In genomic region chr1:56887524-56887923, GRCm38 (mm10) we compare ENCODE assay signal across 31 mouse cellular contexts.
"Had no signal": no experiment of that assay in that cellular context is flagged by ENCODE, and none has a peak within 500 bp of the region (broad histone marks: within the 10 kb centered on the region; RNA-seq: fewer than 3 reads in every experiment).

No protein-coding gene starts in this region.

- H3K4me3 ChIP-seq: left cerebral cortex, adult 2 months; limb, embryonic 10.5 days; limb, embryonic 12.5 days; limb, embryonic 13.5 days; limb, embryonic 15.5 days; liver, embryonic 12.5 days; liver, embryonic 13.5 days; liver, embryonic 15.5 days; lung, embryonic 15.5 days; megakaryocyte, embryonic 14.5 days; midbrain, embryonic 10.5 days; midbrain, embryonic 12.5 days; midbrain, embryonic 13.5 days; midbrain, embryonic 15.5 days; myocyte; neural tube, embryonic 12.5 days had no signal

- H3K4me1 ChIP-seq: limb, embryonic 13.5 days; limb, embryonic 15.5 days; liver, embryonic 12.5 days; liver, embryonic 13.5 days; liver, embryonic 15.5 days; lung, embryonic 15.5 days; megakaryocyte, embryonic 14.5 days; midbrain, embryonic 10.5 days; midbrain, embryonic 12.5 days; midbrain, embryonic 13.5 days; midbrain, embryonic 15.5 days; neural tube, embryonic 12.5 days had no signal

- H3K9me3 ChIP-seq: limb, embryonic 10.5 days; limb, embryonic 12.5 days; limb, embryonic 13.5 days; limb, embryonic 15.5 days; liver, embryonic 12.5 days; liver, embryonic 13.5 days; liver, embryonic 15.5 days; lung, embryonic 15.5 days; midbrain, embryonic 10.5 days; midbrain, embryonic 12.5 days; midbrain, embryonic 13.5 days; midbrain, embryonic 15.5 days; neural tube, embryonic 12.5 days had no signal

- H3K27me3 ChIP-seq: limb, embryonic 12.5 days; limb, embryonic 13.5 days; limb, embryonic 15.5 days; liver, embryonic 12.5 days; liver, embryonic 13.5 days; liver, embryonic 15.5 days; lung, embryonic 15.5 days; megakaryocyte, embryonic 14.5 days; midbrain, embryonic 12.5 days; midbrain, embryonic 13.5 days; midbrain, embryonic 15.5 days; neural tube, embryonic 12.5 days had no signal

- H3K4me2 ChIP-seq: limb, embryonic 12.5 days; limb, embryonic 13.5 days; limb, embryonic 15.5 days; liver, embryonic 11.5 days; liver, embryonic 12.5 days; liver, embryonic 13.5 days; liver, embryonic 15.5 days; lung, embryonic 14.5 days; lung, embryonic 15.5 days; midbrain, embryonic 11.5 days; midbrain, embryonic 12.5 days; midbrain, embryonic 13.5 days; midbrain, embryonic 15.5 days; neural tube, embryonic 12.5 days had no signal

- DNase-seq: left cerebral cortex, postnatal 4 days; liver; liver, embryonic 13.5 days; liver, postnatal 0 days; lung, adult 18-20 months; lung, embryonic 14.5 days; lung, postnatal 10 days; lung, postnatal 14 days; lung, postnatal 36 days; lung, postnatal 4 days; midbrain, embryonic 14.5 days had no signal

- H3K36me3 ChIP-seq: limb, embryonic 10.5 days; limb, embryonic 12.5 days; limb, embryonic 13.5 days; limb, embryonic 15.5 days; liver, embryonic 12.5 days; liver, embryonic 13.5 days; liver, embryonic 15.5 days; lung, embryonic 15.5 days; midbrain, embryonic 10.5 days; midbrain, embryonic 12.5 days; midbrain, embryonic 13.5 days; midbrain, embryonic 15.5 days; neural tube, embryonic 12.5 days had no signal

- H3K9ac ChIP-seq: limb, embryonic 12.5 days; limb, embryonic 13.5 days; limb, embryonic 15.5 days; liver, embryonic 12.5 days; liver, embryonic 13.5 days; liver, embryonic 14.5 days; liver, embryonic 15.5 days; liver, postnatal 0 days; lung, embryonic 14.5 days; lung, embryonic 15.5 days; midbrain, embryonic 12.5 days; midbrain, embryonic 13.5 days; midbrain, embryonic 15.5 days; neural tube, embryonic 12.5 days had no signal

- H3K27ac ChIP-seq: left cerebral cortex, adult 2 months; limb, embryonic 10.5 days; limb, embryonic 12.5 days; limb, embryonic 13.5 days; limb, embryonic 15.5 days; liver, embryonic 12.5 days; liver, embryonic 13.5 days; liver, embryonic 14.5 days; liver, embryonic 15.5 days; lung, embryonic 15.5 days; macrophage; midbrain, embryonic 10.5 days; midbrain, embryonic 12.5 days; midbrain, embryonic 13.5 days; midbrain, embryonic 15.5 days; neural tube, embryonic 12.5 days had no signal

- ATAC-seq: liver, embryonic 12.5 days; liver, postnatal 0 days; midbrain, embryonic 13.5 days; midbrain, embryonic 15.5 days; midbrain, embryonic 16.5 days had no signal
